ENCODE assay signal across 8 mouse cellular contexts in genomic region chr7:127842001-127842718, GRCm38 (mm10). TPM values are rescaled to one million over a fixed set of nuclear protein-coding genes. Genes with fewer than 3 reads are reported as not detected.
DNase-seq lines count a peak whose midpoint lies in the region; ATAC-seq and TF ChIP-seq lines count a peak whose summit lies in the region.

No protein-coding gene starts in this region.

- peak overlapping the region; percentile 67 for H3K9ac ChIP-seq in embryonic facial prominence, embryonic 11.5 days (replicated peaks; ENCODE audit: low read length)
- peak overlapping the region; percentile 74 for H3K9ac ChIP-seq in intestine, postnatal 0 days (ENCODE audit: low read depth, low read length)
- peak overlapping the region; percentile 60 for H3K9ac ChIP-seq in limb, embryonic 11.5 days (ENCODE audit: low read length)
- peak overlapping the region; percentile 75 for H3K9ac ChIP-seq in midbrain, embryonic 13.5 days (replicated peaks)

- DNase-seq in 3134 (ENCODE audit: extremely low read depth, insufficient read length, low spot score) = peak; percentile 66
- peak; percentile 88 for DNase-seq in adrenal gland, postnatal 14 days
- peak; percentile 86 for DNase-seq in embryonic facial prominence, embryonic 11.5 days (ENCODE audit: low spot score)
- peak; percentile 77 for DNase-seq in limb, embryonic 11.5 days (ENCODE audit: low spot score)

- 0 out of 2 replicates have a peak overlapping the region, but pooled peaks have one; percentile 56 for H3K27ac ChIP-seq in embryonic facial prominence, embryonic 11.5 days (replicated peaks; ENCODE audit: low read depth, low read length)
- peak overlapping the region; percentile 95 for H3K27ac ChIP-seq in intestine, postnatal 0 days (ENCODE audit: low read depth, low read length)
- H3K27ac ChIP-seq in limb, embryonic 11.5 days (replicated peaks; ENCODE audit: low read depth, low read length) = 0 out of 2 replicates have a peak overlapping the region, but pooled peaks have one; percentile 3
- peak overlapping the region; percentile 51; the same call in 1 of the 2 replicates for H3K27ac ChIP-seq in midbrain, embryonic 13.5 days
- H3K27ac ChIP-seq in small intestine, adult 2 months (ENCODE audit: insufficient read depth, low read depth, low read length) = peak overlapping the region; percentile 99

- peak; percentile 91 for TF ChIP-seq POLR2A in small intestine, adult 2 months (IDR thresholded peaks at IDR 0.05; ENCODE audit: low read depth, low read length)

- H3K4me1 ChIP-seq in embryonic facial prominence, embryonic 11.5 days (ENCODE audit: control insufficient read depth, insufficient read depth, low read length) = no peaks in the 10 kb centered on the region
- H3K4me1 ChIP-seq in intestine, postnatal 0 days (replicated peaks; ENCODE audit: control insufficient read depth, insufficient read depth, low read length) = no peaks in the 10 kb centered on the region; the same call in 1 of the 2 replicates
- peaks cover 8% of the 10 kb centered on the region; the same call in 1 of the 2 replicates for H3K4me1 ChIP-seq in limb, embryonic 11.5 days (ENCODE audit: control insufficient read depth, insufficient read depth, low read length)
- H3K4me1 ChIP-seq in midbrain, embryonic 13.5 days (replicated peaks) = peaks cover 13% of the 10 kb centered on the region
- H3K4me1 ChIP-seq in small intestine, adult 2 months (ENCODE audit: control insufficient read depth, insufficient read depth, insufficient read length, low read length) = peaks cover 9% of the 10 kb centered on the region

- TF ChIP-seq CTCF in intestine, postnatal 0 days (IDR thresholded peaks at IDR 0.05; ENCODE audit: low read depth) = no peak
- TF ChIP-seq CTCF in small intestine, adult 2 months (IDR thresholded peaks at IDR 0.05; ENCODE audit: extremely low read depth, insufficient read length, insufficient replicate concordance, low read depth, low read length) = no peak

- under 1% methylated on average over 40 of the region's 40 CpGs for WGBS in embryonic facial prominence, embryonic 11.5 days
- WGBS in intestine, postnatal 0 days = under 1% methylated on average over 40 of the region's 40 CpGs
- under 1% methylated on average over 40 of the region's 40 CpGs for WGBS in limb, embryonic 11.5 days
- under 1% methylated on average over 40 of the region's 40 CpGs for WGBS in midbrain, embryonic 13.5 days
- under 1% methylated on average over 40 of the region's 40 CpGs for WGBS in small intestine, adult 2 months

- ATAC-seq in embryonic facial prominence, embryonic 11.5 days (replicated peaks; ENCODE audit: insufficient number of reproducible peaks, low FRiP score, low TSS enrichment, low read depth) = peak; percentile 47
- peak; percentile 69 for ATAC-seq in granulocyte monocyte progenitor cell, adult 5-6 weeks (replicated peaks; ENCODE audit: poor library complexity, severe bottlenecking)
- ATAC-seq in intestine, postnatal 0 days = peak; percentile 62
- peak; percentile 37 for ATAC-seq in limb, embryonic 11.5 days (ENCODE audit: insufficient number of reproducible peaks, low FRiP score, low TSS enrichment, low read depth)
- peak; percentile 64 for ATAC-seq in midbrain, embryonic 13.5 days

- no peaks in the 10 kb centered on the region for H3K27me3 ChIP-seq in embryonic facial prominence, embryonic 11.5 days (ENCODE audit: control insufficient read depth, insufficient read depth, low read length)
- H3K27me3 ChIP-seq in intestine, postnatal 0 days (replicated peaks; ENCODE audit: control insufficient read depth, insufficient read depth, low read length) = no peaks in the 10 kb centered on the region
- no peaks in the 10 kb centered on the region for H3K27me3 ChIP-seq in limb, embryonic 11.5 days (ENCODE audit: control insufficient read depth, insufficient read depth, low read length)
- no peaks in the 10 kb centered on the region for H3K27me3 ChIP-seq in midbrain, embryonic 13.5 days
- no peaks in the 10 kb centered on the region for H3K27me3 ChIP-seq in small intestine, adult 2 months (ENCODE audit: control insufficient read depth, insufficient read depth, low read length)

- peak overlapping the region; percentile 63 for H3K4me3 ChIP-seq in embryonic facial prominence, embryonic 11.5 days (ENCODE audit: low read depth, low read length)
- peak overlapping the region; percentile 83 for H3K4me3 ChIP-seq in intestine, postnatal 0 days (ENCODE audit: low read depth, low read length)
- peak overlapping the region; percentile 74 for H3K4me3 ChIP-seq in limb, embryonic 11.5 days (ENCODE audit: low read depth, low read length)
- H3K4me3 ChIP-seq in midbrain, embryonic 13.5 days (replicated peaks) = peak overlapping the region; percentile 68
- peak overlapping the region; percentile 90 for H3K4me3 ChIP-seq in small intestine, adult 2 months (ENCODE audit: low read depth, low read length)

- peak overlapping the region; percentile 88 for H3K4me2 ChIP-seq in embryonic facial prominence, embryonic 11.5 days (ENCODE audit: low read depth, low read length)
- H3K4me2 ChIP-seq in intestine, postnatal 0 days (replicated peaks; ENCODE audit: low read depth) = peak overlapping the region; percentile 86
- peak overlapping the region; percentile 92 for H3K4me2 ChIP-seq in limb, embryonic 11.5 days (ENCODE audit: low read depth, severe bottlenecking)
- H3K4me2 ChIP-seq in midbrain, embryonic 13.5 days (replicated peaks) = peak overlapping the region; percentile 99

- no peaks in the 10 kb centered on the region for H3K36me3 ChIP-seq in embryonic facial prominence, embryonic 11.5 days (replicated peaks; ENCODE audit: control insufficient read depth, insufficient read depth, low read depth, low read length)
- H3K36me3 ChIP-seq in intestine, postnatal 0 days (ENCODE audit: control insufficient read depth, insufficient read depth) = peaks cover 36% of the 10 kb centered on the region
- H3K36me3 ChIP-seq in limb, embryonic 11.5 days (ENCODE audit: control insufficient read depth, insufficient read depth, low read length) = peaks cover 11% of the 10 kb centered on the region
- peaks cover 9% of the 10 kb centered on the region for H3K36me3 ChIP-seq in midbrain, embryonic 13.5 days
- peaks cover 29% of the 10 kb centered on the region for H3K36me3 ChIP-seq in small intestine, adult 2 months (ENCODE audit: control insufficient read depth, insufficient read depth, low read length)

- H3K9me3 ChIP-seq in embryonic facial prominence, embryonic 11.5 days (replicated peaks; ENCODE audit: control insufficient read depth, low read length) = no peaks in the 10 kb centered on the region
- no peaks in the 10 kb centered on the region for H3K9me3 ChIP-seq in intestine, postnatal 0 days (ENCODE audit: control insufficient read depth)
- no peaks in the 10 kb centered on the region for H3K9me3 ChIP-seq in limb, embryonic 11.5 days (ENCODE audit: control insufficient read depth, low read length)
- H3K9me3 ChIP-seq in midbrain, embryonic 13.5 days = no peaks in the 10 kb centered on the region

RNA-seq across cellular contexts. Expression of gene Stx1b, which starts 17.8 kb away (rescaled TPM):
- total RNA-seq in adrenal gland, postnatal 14 days (2021) = 7.8 and 9.9 TPM in 2 replicates
- polyA plus RNA-seq in embryonic facial prominence, embryonic 11.5 days (2014; fragmentation: Nextera tagmentation; extraction: Ambion mirVana) = 4.7 and 4.9 TPM in 2 replicates
- 0.62 and 0.88 TPM in 2 replicates for total RNA-seq in granulocyte monocyte progenitor cell, adult 5-6 weeks (2014; fragmentation: Nextera tagmentation)
- total RNA-seq in granulocyte monocyte progenitor cell, adult 5-6 weeks (2017) = not detected in 2 replicates
- 0.74 and 1.1 TPM in 2 replicates for polyA plus RNA-seq in intestine, postnatal 0 days (2015; fragmentation: Nextera tagmentation; extraction: Ambion mirVana)
- 6.7 and 8.0 TPM in 2 replicates for polyA plus RNA-seq in limb, embryonic 11.5 days (2014; fragmentation: Nextera tagmentation; extraction: Ambion mirVana)
- 33.3 and 34.2 TPM in 2 replicates for polyA plus RNA-seq in midbrain, embryonic 13.5 days (2015; fragmentation: Nextera tagmentation; extraction: Ambion mirVana)
- polyA plus RNA-seq in small intestine, adult 2 months (2012; rRNA removed) = 1.2 and 1.8 TPM in 2 replicates

RNA-seq across cellular contexts. Expression of gene Stx4a, which starts 18.1 kb away (rescaled TPM):
- 84.5 and 85.0 TPM in 2 replicates for total RNA-seq in adrenal gland, postnatal 14 days (2021)
- 13.0 and 14.3 TPM in 2 replicates for polyA plus RNA-seq in embryonic facial prominence, embryonic 11.5 days (2014; fragmentation: Nextera tagmentation; extraction: Ambion mirVana)
- total RNA-seq in granulocyte monocyte progenitor cell, adult 5-6 weeks (2014; fragmentation: Nextera tagmentation) = 88.9 and 105 TPM in 2 replicates
- 37.7 and 38.8 TPM in 2 replicates for total RNA-seq in granulocyte monocyte progenitor cell, adult 5-6 weeks (2017)
- polyA plus RNA-seq in intestine, postnatal 0 days (2015; fragmentation: Nextera tagmentation; extraction: Ambion mirVana) = 38.9 and 46.6 TPM in 2 replicates
- 16.0 and 17.3 TPM in 2 replicates for polyA plus RNA-seq in limb, embryonic 11.5 days (2014; fragmentation: Nextera tagmentation; extraction: Ambion mirVana)
- polyA plus RNA-seq in midbrain, embryonic 13.5 days (2015; fragmentation: Nextera tagmentation; extraction: Ambion mirVana) = 15.6 and 24.1 TPM in 2 replicates
- 27.3 and 68.2 TPM in 2 replicates for polyA plus RNA-seq in small intestine, adult 2 months (2012; rRNA removed)

RNA-seq across cellular contexts. Expression of gene Zfp646, which starts 33.9 kb away (rescaled TPM):
- total RNA-seq in adrenal gland, postnatal 14 days (2021) = 32.1 and 36.7 TPM in 2 replicates
- 14.4 and 14.9 TPM in 2 replicates for polyA plus RNA-seq in embryonic facial prominence, embryonic 11.5 days (2014; fragmentation: Nextera tagmentation; extraction: Ambion mirVana)
- 29.2 and 38.4 TPM in 2 replicates for total RNA-seq in granulocyte monocyte progenitor cell, adult 5-6 weeks (2014; fragmentation: Nextera tagmentation)
- 35.5 and 40.8 TPM in 2 replicates for total RNA-seq in granulocyte monocyte progenitor cell, adult 5-6 weeks (2017)
- polyA plus RNA-seq in intestine, postnatal 0 days (2015; fragmentation: Nextera tagmentation; extraction: Ambion mirVana) = 4.5 and 5.4 TPM in 2 replicates
- polyA plus RNA-seq in limb, embryonic 11.5 days (2014; fragmentation: Nextera tagmentation; extraction: Ambion mirVana) = 15.8 and 21.2 TPM in 2 replicates
- 13.6 and 16.0 TPM in 2 replicates for polyA plus RNA-seq in midbrain, embryonic 13.5 days (2015; fragmentation: Nextera tagmentation; extraction: Ambion mirVana)
- polyA plus RNA-seq in small intestine, adult 2 months (2012; rRNA removed) = 8.0 and 13.6 TPM in 2 replicates

RNA-seq across cellular contexts. Expression of gene Zfp668, which starts 34.5 kb away (rescaled TPM):
- total RNA-seq in adrenal gland, postnatal 14 days (2021) = 8.3 and 12.0 TPM in 2 replicates
- 20.9 and 21.0 TPM in 2 replicates for polyA plus RNA-seq in embryonic facial prominence, embryonic 11.5 days (2014; fragmentation: Nextera tagmentation; extraction: Ambion mirVana)
- total RNA-seq in granulocyte monocyte progenitor cell, adult 5-6 weeks (2014; fragmentation: Nextera tagmentation) = 7.2 and 15.7 TPM in 2 replicates
- 3.9 and 4.9 TPM in 2 replicates for total RNA-seq in granulocyte monocyte progenitor cell, adult 5-6 weeks (2017)
- 5.4 and 6.1 TPM in 2 replicates for polyA plus RNA-seq in intestine, postnatal 0 days (2015; fragmentation: Nextera tagmentation; extraction: Ambion mirVana)
- 27.7 and 28.9 TPM in 2 replicates for polyA plus RNA-seq in limb, embryonic 11.5 days (2014; fragmentation: Nextera tagmentation; extraction: Ambion mirVana)
- polyA plus RNA-seq in midbrain, embryonic 13.5 days (2015; fragmentation: Nextera tagmentation; extraction: Ambion mirVana) = 41.9 and 45.6 TPM in 2 replicates
- polyA plus RNA-seq in small intestine, adult 2 months (2012; rRNA removed) = 3.7 and 7.1 TPM in 2 replicates

RNA-seq across cellular contexts. Expression of gene Hsd3b7, which starts 41.8 kb away (rescaled TPM):
- 38.0 and 69.3 TPM in 2 replicates for total RNA-seq in adrenal gland, postnatal 14 days (2021)
- 8.2 and 8.3 TPM in 2 replicates for polyA plus RNA-seq in embryonic facial prominence, embryonic 11.5 days (2014; fragmentation: Nextera tagmentation; extraction: Ambion mirVana)
- 27.6 and 29.6 TPM in 2 replicates for total RNA-seq in granulocyte monocyte progenitor cell, adult 5-6 weeks (2014; fragmentation: Nextera tagmentation)
- total RNA-seq in granulocyte monocyte progenitor cell, adult 5-6 weeks (2017) = 19.1 and 31.6 TPM in 2 replicates
- 35.2 and 37.3 TPM in 2 replicates for polyA plus RNA-seq in intestine, postnatal 0 days (2015; fragmentation: Nextera tagmentation; extraction: Ambion mirVana)
- 7.0 and 8.0 TPM in 2 replicates for polyA plus RNA-seq in limb, embryonic 11.5 days (2014; fragmentation: Nextera tagmentation; extraction: Ambion mirVana)
- 8.6 and 9.2 TPM in 2 replicates for polyA plus RNA-seq in midbrain, embryonic 13.5 days (2015; fragmentation: Nextera tagmentation; extraction: Ambion mirVana)
- 31.3 and 45.7 TPM in 2 replicates for polyA plus RNA-seq in small intestine, adult 2 months (2012; rRNA removed)

Comparison
In these comparisons a context has a peak if more than half of its experiments do, and no peak if none do; other contexts are left out.
1. Peak in every context shown above with its lines: DNase-seq, ATAC-seq, H3K4me3 ChIP-seq and H3K27ac ChIP-seq.
2. H3K27ac ChIP-seq: peak in every context shown above with its lines; median percentile 99 in small intestine, adult 2 months; 95 in intestine, postnatal 0 days; 56 in embryonic facial prominence, embryonic 11.5 days; 51 in midbrain, embryonic 13.5 days; 3 in limb, embryonic 11.5 days.